Mouse (Mus musculus) olfactory bulb, adult 2 months (tissue): ENCODE results near the gene Xpc. TPM values are rescaled to one million over a fixed set of nuclear protein-coding genes. Genes with fewer than 3 reads are reported as not detected.
A peak's percentile ranks its signal among the peaks of the same experiment; 100 is the strongest.
"Not testable (repeated sequence)": the region's sequence is repeated elsewhere in the genome, so short reads cannot be mapped to it uniquely, and the experiment has no call there.

Experiments used
- H3K27ac ChIP-seq: fragments of 200-500 bp; 2 replicates; pipeline ENCODE4 v1.5.1; 2012; ENCODE audit warnings: low read depth, low read length; ENCODE audit not compliant: insufficient read depth
- H3K4me1 ChIP-seq: fragments of 200-500 bp; 2 replicates; pipeline ENCODE4 v1.6.1; 2012; ENCODE audit warnings: low read length; ENCODE audit not compliant: control insufficient read depth, insufficient read depth
- H3K4me3 ChIP-seq: fragments of 200-500 bp; 2 replicates; pipeline ENCODE4 v1.5.1; 2012; ENCODE audit warnings: mild to moderate bottlenecking, low read depth, low read length, moderate library complexity; ENCODE audit not compliant: insufficient read depth
- CTCF ChIP-seq: fragments of 200-500 bp; IDR thresholded peaks from 2 replicates; pipeline ENCODE4 v1.5.1; 2012; ENCODE audit warnings: low read depth, mild to moderate bottlenecking, low read length, moderate library complexity; ENCODE audit not compliant: insufficient read depth
- POLR2A ChIP-seq: fragments of 200-500 bp; IDR thresholded peaks from 2 replicates; pipeline ENCODE4 v1.6.1; 2012; ENCODE audit warnings: mild to moderate bottlenecking, low read depth, low read length, moderate library complexity; ENCODE audit not compliant: insufficient read depth
- WGBS: fragments of 180-500 bp; shearing (Covaris S2); methylation state at CpG from one replicate; pipeline ENCODE4 v1.1.7; 2018; 5-methylcytosine and 5-hydroxymethylcytosine counted together
- polyA plus RNA-seq: library from polyadenylated mRNA; stranded (reverse); fragments of >200 nt; gene quantifications from 2 replicates; pipeline ENCODE4 v1.2.4, GENCODE M21; 2012; ENCODE audit warnings: low replicate concordance; ENCODE audit not compliant: missing spikeins, insufficient read depth, insufficient read length

Xpc gene
- polyA plus RNA-seq, 1 experiment = not detected

DNA sequence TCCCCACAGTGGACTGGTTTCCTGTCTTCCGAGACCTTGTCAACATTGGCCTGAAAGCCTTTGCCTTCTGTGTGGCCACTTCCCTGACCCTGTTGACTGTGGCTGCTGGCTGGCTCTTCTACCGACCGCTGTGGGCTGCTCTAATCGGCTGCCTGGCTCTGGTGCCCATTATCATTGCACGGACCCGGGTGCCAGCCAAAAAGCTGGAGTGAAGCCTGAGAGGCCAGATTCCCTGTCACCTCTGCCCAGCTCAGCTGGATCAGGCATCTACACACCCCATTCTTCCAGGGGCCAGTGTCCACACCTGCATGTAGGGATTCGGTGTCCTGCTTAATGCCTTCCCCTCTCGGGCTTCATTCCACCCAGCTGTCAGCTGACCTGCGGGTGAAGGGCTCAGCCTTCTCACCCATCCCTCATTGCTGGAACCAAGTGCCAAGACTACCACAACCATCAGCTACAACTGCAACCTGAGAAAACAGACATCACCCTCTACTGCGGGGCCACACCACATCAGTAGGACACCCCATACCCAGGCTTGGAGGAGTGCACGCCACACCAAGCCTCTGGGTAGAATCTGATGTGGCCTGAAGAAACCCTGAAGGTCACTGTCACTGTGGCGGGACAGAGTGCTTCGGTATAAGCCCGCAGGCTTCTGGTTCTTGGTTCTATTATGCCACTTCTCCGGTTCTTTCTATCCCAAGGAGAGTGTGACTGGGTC lies 28.8 kb downstream of the Xpc start:
- peaks cover 21% of the 10 kb centered on the region for H3K4me1 ChIP-seq
- H3K4me3 ChIP-seq = no peak overlapping the region
- H3K27ac ChIP-seq = 0 out of 2 replicates have a peak overlapping the region, but pooled peaks have one; percentile 4
- 88% methylated on average over 15 of the region's 15 CpGs for WGBS
- TF ChIP-seq POLR2A = no peak
- TF ChIP-seq CTCF = no peak

DNA sequence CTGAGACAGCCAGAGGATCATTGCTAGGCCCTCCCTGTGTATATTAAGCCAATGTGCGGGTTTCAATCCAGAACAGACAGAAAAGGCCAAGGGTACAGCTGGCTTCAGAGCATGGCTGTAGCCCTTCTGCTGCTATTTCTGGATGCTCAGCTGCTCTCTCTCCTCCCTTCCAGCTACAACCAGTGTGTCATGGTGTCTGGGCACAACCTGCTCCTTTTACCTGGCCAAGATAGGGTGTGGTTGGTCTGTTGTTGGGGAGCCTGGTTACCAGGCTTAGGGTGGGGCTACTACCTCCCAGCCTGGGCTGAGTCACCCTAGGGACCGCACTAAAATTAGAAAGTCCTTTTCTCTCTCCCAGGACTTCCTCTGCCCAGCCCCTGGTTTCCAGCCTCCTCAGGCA lies 32.3 kb downstream of the Xpc start:
- Histone ChIP-seq H3K4me1 (peaks cover 10% of the 10 kb centered on the region), H3K4me3 (no peak overlapping the region), H3K27ac (no peak overlapping the region)
- 83% methylated on average over 2 of the region's 2 CpGs for WGBS
- TF ChIP-seq POLR2A = no peak
- no peak for TF ChIP-seq CTCF

DNA sequence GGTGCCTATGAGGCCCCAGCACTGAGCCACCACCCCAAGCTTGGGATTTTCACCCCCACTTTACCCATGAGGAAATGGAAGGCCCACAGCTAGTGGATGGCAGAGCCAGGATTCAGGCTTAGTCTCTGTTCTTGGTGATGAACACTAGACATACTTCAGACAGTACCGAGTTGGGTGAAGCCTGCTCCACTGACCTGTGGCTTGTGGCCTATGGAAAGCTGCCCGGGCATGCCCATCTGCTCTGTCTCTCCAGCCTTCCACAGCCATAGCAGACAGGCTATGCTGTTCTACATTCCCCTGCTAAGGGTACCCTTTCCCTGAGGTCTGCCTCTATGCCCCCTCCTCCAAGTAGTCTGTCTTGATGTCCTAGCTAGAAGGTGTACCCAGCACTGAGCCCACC lies 39.1 kb downstream of the Xpc start:
- 95% methylated on average over 2 of the region's 2 CpGs for WGBS
- H3K4me1 ChIP-seq = peaks cover 11% of the 10 kb centered on the region
- H3K27ac ChIP-seq = no peak overlapping the region
- no peak overlapping the region for H3K4me3 ChIP-seq
- TF ChIP-seq CTCF (no peak), POLR2A (no peak)

GRCm38 (mm10) chr6:91474441-91475190 lies 41.1 kb downstream of the Xpc start:
- no peak overlapping the region for H3K27ac ChIP-seq
- no peak for TF ChIP-seq POLR2A
- no peak for TF ChIP-seq CTCF
- WGBS = 33% methylated on average over 9 of the region's 9 CpGs
- peak overlapping the region; percentile 56 for H3K4me3 ChIP-seq
- peaks cover 11% of the 10 kb centered on the region for H3K4me1 ChIP-seq

DNA sequence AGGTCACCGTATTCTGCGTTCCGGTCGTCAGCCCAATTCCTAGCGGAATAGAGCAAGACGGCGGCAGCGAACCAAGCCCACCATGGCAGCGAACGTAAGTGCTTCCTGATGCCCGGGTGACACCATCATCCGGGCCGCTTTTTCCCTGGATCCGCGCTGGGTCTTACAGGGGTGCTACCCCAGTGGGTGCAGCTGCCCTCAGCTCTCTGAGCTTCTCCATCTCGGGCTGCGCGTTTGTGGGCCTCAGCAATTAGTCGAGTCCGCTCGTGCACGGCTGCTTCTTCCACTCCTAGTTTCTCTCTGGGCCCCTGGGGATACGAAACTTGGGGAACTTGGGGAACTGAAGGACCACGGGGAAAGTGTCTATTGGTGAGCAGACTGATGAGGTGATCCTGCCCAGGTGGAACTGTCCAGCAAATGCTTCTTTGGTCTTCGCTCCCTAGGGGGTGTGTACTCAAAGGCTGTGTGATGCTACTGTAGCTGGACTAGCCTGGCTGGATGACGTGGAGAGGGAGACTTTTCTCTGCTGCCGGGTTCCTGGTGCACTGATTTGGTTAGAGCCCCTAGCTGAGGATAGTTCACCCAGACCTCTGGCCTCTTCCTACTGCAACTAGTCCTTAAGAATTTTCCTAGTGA lies 41.8 kb downstream of the Xpc start:
- no peak for TF ChIP-seq CTCF
- no peak for TF ChIP-seq POLR2A
- peaks cover 11% of the 10 kb centered on the region for H3K4me1 ChIP-seq
- WGBS = under 1% methylated on average over 27 of the region's 27 CpGs
- H3K4me3 ChIP-seq = peak overlapping the region; percentile 56
- H3K27ac ChIP-seq = no peak overlapping the region

GRCm38 (mm10) chr6:91472868-91473804 lies 42.6 kb downstream of the Xpc start, which contains the start of the genes Chchd4 and Tmem43:
Chchd4 (minus strand) TSS chr6:91473546.
Tmem43 (plus strand) TSS chr6:91473703.
- Histone ChIP-seq H3K4me3 (peak within 1 kb of the TSS; percentile 81), H3K4me1 (peaks cover 16% of the 10 kb centered on the region), H3K27ac (peak within 1 kb of the TSS; percentile 72; the same call in 1 of the 2 replicates)
- WGBS = under 1% methylated on average over 74 of the region's 74 CpGs
- no peak for TF ChIP-seq CTCF
- peak; percentile 68 for TF ChIP-seq POLR2A

- Histone ChIP-seq H3K4me3 (peak overlapping the region; percentile 81), H3K27ac (no peak overlapping the region), H3K4me1 (peaks cover 16% of the 10 kb centered on the region)
- TF ChIP-seq CTCF (no peak), POLR2A (no peak)
- WGBS = 34% methylated on average over 6 of the region's 6 CpGs
Observed at GRCm38 (mm10) chr6:91472319-91472718, 43.4 kb downstream of the Xpc start.

GRCm38 (mm10) chr6:91471427-91471826 lies 44.3 kb downstream of the Xpc start:
- 93% methylated on average over 3 of the region's 3 CpGs for WGBS
- H3K27ac ChIP-seq, H3K4me3 ChIP-seq: not testable (repeated sequence)
- peaks cover 16% of the 10 kb centered on the region for H3K4me1 ChIP-seq
